Mouse (Mus musculus) embryonic fibroblast, embryonic 13.5 days (primary cell): ENCODE data around the gene Cracr2a. TPM values are rescaled to one million over a fixed set of nuclear protein-coding genes. Genes with fewer than 3 reads are reported as not detected.

Experiments used
- H3K27ac ChIP-seq: 2 replicates; pipeline ENCODE4 v1.5.1; 2012; ENCODE audit warnings: low read length, control low read depth, inconsistent platforms; ENCODE audit not compliant: insufficient read depth
- H3K4me1 ChIP-seq: 2 replicates; pipeline ENCODE4 v1.6.1; 2011; ENCODE audit warnings: low read length; ENCODE audit not compliant: control insufficient read depth, insufficient read depth
- H3K4me3 ChIP-seq: 2 replicates; pipeline ENCODE4 v1.5.1; 2011; ENCODE audit warnings: mild to moderate bottlenecking, control low read depth, low read length; ENCODE audit not compliant: insufficient read depth
- CTCF ChIP-seq: IDR thresholded peaks from 2 replicates; pipeline ENCODE4 v1.5.1; 2011; ENCODE audit warnings: mild to moderate bottlenecking, control low read depth, low read length, moderate library complexity, borderline replicate concordance; ENCODE audit not compliant: insufficient read depth
- POLR2A ChIP-seq: IDR thresholded peaks from 2 replicates; pipeline ENCODE4 v1.6.1; 2011; ENCODE audit warnings: low read depth, mild to moderate bottlenecking, control low read depth, low read length, moderate library complexity
- polyA plus RNA-seq: library from polyadenylated mRNA; stranded (reverse); fragments of >200 nt; gene quantifications from 2 replicates; pipeline ENCODE4 v1.2.4, GENCODE M21; 2011; ENCODE audit warnings: low read depth; ENCODE audit not compliant: missing spikeins, insufficient read length

Gene Cracr2a
- polyA plus RNA-seq, 1 experiment, result 0.72 TPM

- no peak overlapping the region for H3K4me3 ChIP-seq
- no peaks in the 10 kb centered on the region for H3K4me1 ChIP-seq
- TF ChIP-seq POLR2A (no peak), CTCF (no peak)
- no peak overlapping the region for H3K27ac ChIP-seq
Observed at GRCm38 (mm10) chr6:127533766-127534165, 27.4 kb upstream of the Cracr2a start.

- TF ChIP-seq POLR2A (no peak), CTCF (no peak)
- no peak overlapping the region for H3K4me3 ChIP-seq
- H3K4me1 ChIP-seq, result no peaks in the 10 kb centered on the region
- H3K27ac ChIP-seq, result no peak overlapping the region
Observed at GRCm38 (mm10) chr6:127537035-127537434, 24.1 kb upstream of the Cracr2a start.

GRCm38 (mm10) chr6:127538118-127538517 lies 23.0 kb upstream of the Cracr2a start:
- H3K27ac ChIP-seq, result no peak overlapping the region
- TF ChIP-seq CTCF (no peak), POLR2A (no peak)
- H3K4me1 ChIP-seq, result no peaks in the 10 kb centered on the region
- H3K4me3 ChIP-seq, result no peak overlapping the region

- H3K4me1 ChIP-seq, result no peaks in the 10 kb centered on the region
- no peak overlapping the region for H3K27ac ChIP-seq
- no peak overlapping the region for H3K4me3 ChIP-seq
- TF ChIP-seq CTCF (no peak), POLR2A (no peak)
Observed at GRCm38 (mm10) chr6:127539226-127539625, 21.9 kb upstream of the Cracr2a start.

GRCm38 (mm10) chr6:127539659-127540058 lies 21.5 kb upstream of the Cracr2a start:
- no peak for TF ChIP-seq CTCF
- TF ChIP-seq POLR2A, result no peak
- Histone ChIP-seq H3K27ac (no peak overlapping the region), H3K4me3 (no peak overlapping the region), H3K4me1 (no peaks in the 10 kb centered on the region)

GRCm38 (mm10) chr6:127540517-127540916 lies 20.6 kb upstream of the Cracr2a start:
- H3K4me3 ChIP-seq, result no peak overlapping the region
- H3K4me1 ChIP-seq, result no peaks in the 10 kb centered on the region
- no peak overlapping the region for H3K27ac ChIP-seq
- no peak for TF ChIP-seq CTCF
- TF ChIP-seq POLR2A, result no peak

GRCm38 (mm10) chr6:127541617-127542374 lies 19.3 kb upstream of the Cracr2a start:
- Histone ChIP-seq H3K4me3 (no peak overlapping the region), H3K27ac (no peak overlapping the region), H3K4me1 (no peaks in the 10 kb centered on the region)
- no peak for TF ChIP-seq POLR2A
- TF ChIP-seq CTCF, result no peak

- TF ChIP-seq CTCF, result no peak
- TF ChIP-seq POLR2A, result no peak
- Histone ChIP-seq H3K4me1 (no peaks in the 10 kb centered on the region), H3K4me3 (no peak overlapping the region), H3K27ac (no peak overlapping the region)
Observed at GRCm38 (mm10) chr6:127546676-127547075, 14.5 kb upstream of the Cracr2a start.

GRCm38 (mm10) chr6:127552940-127553339 lies 8.2 kb upstream of the Cracr2a start:
- TF ChIP-seq POLR2A, result no peak
- no peak for TF ChIP-seq CTCF
- H3K4me3 ChIP-seq, result no peak overlapping the region
- no peak overlapping the region for H3K27ac ChIP-seq
- no peaks in the 10 kb centered on the region for H3K4me1 ChIP-seq

GRCm38 (mm10) chr6:127555553-127555952 lies 5.6 kb upstream of the Cracr2a start:
- no peak overlapping the region for H3K4me3 ChIP-seq
- H3K4me1 ChIP-seq, result no peaks in the 10 kb centered on the region
- no peak for TF ChIP-seq POLR2A
- no peak for TF ChIP-seq CTCF
- no peak overlapping the region for H3K27ac ChIP-seq
